Mouse (Mus musculus) bone marrow, adult 2 months (tissue): ENCODE data around the gene 2610301B20Rik. TPM values are rescaled to one million over a fixed set of nuclear protein-coding genes. Genes with fewer than 3 reads are reported as not detected.

Source experiments
- H3K27ac ChIP-seq: fragments of 200-500 bp; 2 replicates; pipeline ENCODE4 v1.5.1; 2012; ENCODE audit warnings: low read depth, mild to moderate bottlenecking, control low read depth, inconsistent platforms, low read length; ENCODE audit not compliant: control insufficient read depth, poor library complexity, insufficient read depth
- H3K4me1 ChIP-seq: fragments of 200-500 bp; 2 replicates; pipeline ENCODE4 v1.6.1; 2011; ENCODE audit warnings: low read length; ENCODE audit not compliant: control insufficient read depth, insufficient read depth
- H3K4me3 ChIP-seq: fragments of 200-500 bp; replicated peaks from 2 replicates; pipeline ENCODE3; 2011; ENCODE audit warnings: mild to moderate bottlenecking, low read depth, low read length, control low read depth; ENCODE audit not compliant: control insufficient read depth
- CTCF ChIP-seq: fragments of 200-500 bp; IDR thresholded peaks from 2 replicates; pipeline ENCODE4 v1.5.1; 2011; ENCODE audit warnings: low read length, control low read depth; ENCODE audit not compliant: control insufficient read depth, insufficient read depth
- POLR2A ChIP-seq: fragments of 200-500 bp; IDR thresholded peaks from 2 replicates; pipeline ENCODE4 v1.6.1; 2011; ENCODE audit warnings: low read depth, mild to moderate bottlenecking, control low read depth, low read length, borderline replicate concordance; ENCODE audit not compliant: control insufficient read depth
- WGBS: fragments of 180-500 bp; shearing (Covaris S2); methylation state at CpG from one replicate; pipeline ENCODE4 v1.1.7; 2018; 5-methylcytosine and 5-hydroxymethylcytosine counted together
- polyA plus RNA-seq: library from polyadenylated mRNA; stranded (reverse); fragments of >200 nt; gene quantifications from 2 replicates; pipeline ENCODE4 v1.2.4, GENCODE M21; 2011; ENCODE audit warnings: low replicate concordance; ENCODE audit not compliant: missing spikeins, insufficient read depth, insufficient read length

2610301B20Rik gene
- polyA plus RNA-seq, 1 experiment, result 4.7 TPM

DNA sequence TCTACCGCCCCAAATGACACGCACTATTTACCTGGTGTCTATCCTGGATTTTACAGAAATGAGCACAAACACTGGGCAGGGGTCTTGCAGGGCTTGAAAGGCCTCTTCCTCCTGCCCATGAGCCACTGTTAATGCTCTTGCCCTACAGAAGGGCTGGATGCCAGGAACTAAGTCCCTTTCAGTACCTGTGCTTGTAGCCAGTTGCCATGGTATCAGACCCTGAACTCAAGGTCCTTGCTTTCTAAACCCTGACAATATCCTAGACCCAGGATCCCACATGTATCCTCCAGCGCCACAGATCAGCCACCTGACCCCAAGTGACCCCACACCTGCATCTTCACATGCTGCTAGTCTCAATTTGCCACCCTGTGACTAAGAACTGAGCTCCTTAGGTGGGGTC, 39.1 kb downstream of the 2610301B20Rik start:
- Histone ChIP-seq H3K27ac (no peak overlapping the region), H3K4me1 (peaks cover 2% of the 10 kb centered on the region), H3K4me3 (no peak overlapping the region)
- 95% methylated on average over 3 of the region's 3 CpGs for WGBS
- TF ChIP-seq POLR2A (no peak), CTCF (no peak)

DNA sequence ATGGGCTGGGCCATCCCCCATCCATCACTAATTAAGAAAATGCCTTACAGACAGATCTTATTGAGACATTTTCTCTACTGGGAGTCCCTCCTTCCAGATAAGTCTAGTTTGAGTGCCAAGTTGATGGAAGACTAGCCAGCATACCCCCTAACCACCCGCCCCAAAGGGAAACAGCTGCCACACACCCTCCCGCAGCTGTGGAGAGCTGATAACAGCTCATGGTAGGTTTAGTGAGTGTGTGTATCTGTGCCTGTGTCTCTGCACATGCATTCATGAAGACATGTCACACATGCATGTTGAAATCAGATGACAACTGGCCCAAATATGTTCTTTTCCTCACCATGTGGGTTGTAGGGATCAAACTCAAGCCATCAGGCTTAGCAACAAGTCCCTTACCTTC, 40.5 kb downstream of the 2610301B20Rik start:
- 29% methylated on average over 2 of the region's 2 CpGs for whole genome bisulfite sequencing
- Histone ChIP-seq H3K4me1 (peaks cover 8% of the 10 kb centered on the region), H3K4me3 (no peak overlapping the region), H3K27ac (peak overlapping the region; percentile 82)
- TF ChIP-seq CTCF, result no peak
- no peak for TF ChIP-seq POLR2A

DNA sequence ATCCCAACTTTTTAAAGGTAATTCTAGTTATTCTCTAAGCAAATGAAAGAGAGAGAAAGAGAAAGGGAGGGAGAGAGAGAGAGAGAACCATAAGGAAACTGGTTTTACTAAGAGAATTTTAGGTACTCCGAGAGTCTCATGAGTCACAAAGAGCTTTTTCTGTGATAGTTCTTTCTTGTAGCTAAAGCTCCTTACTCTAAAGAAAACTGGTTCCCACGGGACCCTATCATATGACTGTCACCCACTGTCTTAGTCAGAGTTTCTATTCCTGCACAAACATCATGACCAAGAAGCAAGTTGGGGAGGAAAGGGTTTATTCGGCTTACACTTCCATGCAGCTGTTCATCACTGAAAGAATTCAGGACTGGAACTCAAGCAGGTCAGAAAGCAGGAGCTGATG, 41.0 kb downstream of the 2610301B20Rik start:
- Histone ChIP-seq H3K4me1 (peaks cover 9% of the 10 kb centered on the region), H3K27ac (no peak overlapping the region), H3K4me3 (no peak overlapping the region)
- TF ChIP-seq POLR2A, result no peak
- TF ChIP-seq CTCF, result no peak
- 54% methylated on average over 3 of the region's 3 CpGs for WGBS

DNA sequence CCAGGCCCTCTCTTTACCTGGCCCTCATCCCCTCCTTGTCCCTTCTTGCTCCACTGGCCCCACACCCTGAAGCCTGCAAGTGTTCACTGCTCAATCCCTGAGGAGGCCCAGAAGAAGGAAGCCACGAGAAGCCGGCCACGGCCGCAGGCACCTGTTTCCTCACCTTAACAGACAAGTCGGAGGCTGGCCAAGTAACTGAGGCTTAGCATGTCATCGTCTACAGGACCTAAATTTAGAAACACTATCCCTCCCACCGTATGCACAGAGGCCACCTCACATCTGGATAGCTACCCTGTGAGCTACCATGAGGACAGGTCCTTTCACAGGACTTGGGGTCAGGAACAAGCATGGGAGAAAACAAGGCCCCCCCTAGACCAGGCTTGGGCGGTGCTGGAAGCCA, 44.1 kb downstream of the 2610301B20Rik start:
- no peak for TF ChIP-seq POLR2A
- no peak for TF ChIP-seq CTCF
- 16% methylated on average over 8 of the region's 8 CpGs for WGBS
- Histone ChIP-seq H3K4me1 (peaks cover 10% of the 10 kb centered on the region), H3K27ac (peak overlapping the region; percentile 71), H3K4me3 (no peak overlapping the region)

DNA sequence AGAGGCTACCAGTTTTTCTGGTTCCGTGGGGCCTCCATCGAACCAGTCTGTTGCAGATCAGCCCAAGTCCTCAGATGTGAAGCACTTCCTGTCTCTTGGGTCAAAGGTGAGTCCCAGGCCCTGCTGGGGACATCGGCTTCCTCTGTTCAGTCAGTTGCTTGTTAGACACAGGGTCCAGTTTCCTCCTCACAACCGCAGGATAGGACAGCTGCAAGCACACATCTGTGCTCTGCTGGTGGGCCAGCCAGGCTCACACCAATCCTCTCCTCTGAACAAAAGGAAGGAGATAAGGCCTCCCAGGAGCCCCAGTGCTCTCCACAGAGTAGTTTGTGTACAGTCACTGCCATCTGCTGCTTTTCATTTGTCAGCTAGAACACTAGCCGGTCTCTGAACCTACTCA, 44.8 kb downstream of the 2610301B20Rik start:
- Histone ChIP-seq H3K4me1 (peaks cover 11% of the 10 kb centered on the region), H3K4me3 (no peak overlapping the region), H3K27ac (peak overlapping the region; percentile 71)
- WGBS, result 8% methylated on average over 5 of the region's 5 CpGs
- TF ChIP-seq CTCF, result no peak
- no peak for TF ChIP-seq POLR2A

DNA sequence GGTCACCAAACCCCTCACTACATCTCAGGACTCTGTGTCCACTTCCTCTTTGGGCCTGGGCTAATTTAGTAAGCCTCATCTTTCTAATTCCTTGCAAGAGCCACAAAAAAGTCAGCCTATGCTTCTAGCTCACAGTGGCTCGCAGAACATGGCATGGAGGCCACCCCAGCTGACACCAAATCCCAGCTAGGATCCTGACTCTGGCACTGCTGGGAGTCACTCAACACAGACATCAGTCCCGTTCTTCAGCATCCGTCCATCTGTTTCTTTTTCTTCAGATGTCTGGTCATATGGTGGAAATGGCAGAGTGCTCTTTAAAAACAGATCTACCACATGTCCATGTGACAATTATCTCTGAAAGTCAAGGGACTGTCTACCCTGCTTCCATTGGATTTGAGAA, 45.2 kb downstream of the 2610301B20Rik start:
- TF ChIP-seq POLR2A (no peak), CTCF (no peak)
- Histone ChIP-seq H3K4me1 (peaks cover 10% of the 10 kb centered on the region), H3K4me3 (no peak overlapping the region), H3K27ac (peak overlapping the region; percentile 71)
- 76% methylated on average over 3 of the region's 3 CpGs for WGBS

DNA sequence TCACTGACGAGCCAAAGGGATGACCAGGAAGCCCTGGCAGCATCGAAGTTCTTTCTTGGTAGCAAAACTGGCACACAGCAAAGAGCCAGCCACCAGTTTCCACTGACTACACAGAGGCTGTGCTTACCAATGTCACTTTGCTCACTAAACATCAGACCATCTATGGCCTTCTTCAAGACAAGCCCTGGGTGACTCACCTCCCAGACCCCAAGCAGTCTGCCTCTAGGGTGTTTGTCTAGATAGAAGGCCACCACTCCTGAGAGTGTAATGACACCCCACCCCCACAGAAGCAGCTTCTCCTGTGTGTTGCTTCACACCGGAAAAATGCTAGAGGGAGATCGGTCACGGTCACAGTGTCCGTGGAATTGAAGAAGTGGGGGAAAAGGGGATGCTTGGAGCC, 45.7 kb downstream of the 2610301B20Rik start:
- Histone ChIP-seq H3K27ac (peak overlapping the region; percentile 40), H3K4me3 (no peak overlapping the region), H3K4me1 (peaks cover 9% of the 10 kb centered on the region)
- 62% methylated on average over 6 of the region's 6 CpGs for WGBS
- no peak for TF ChIP-seq POLR2A
- TF ChIP-seq CTCF, result no peak

DNA sequence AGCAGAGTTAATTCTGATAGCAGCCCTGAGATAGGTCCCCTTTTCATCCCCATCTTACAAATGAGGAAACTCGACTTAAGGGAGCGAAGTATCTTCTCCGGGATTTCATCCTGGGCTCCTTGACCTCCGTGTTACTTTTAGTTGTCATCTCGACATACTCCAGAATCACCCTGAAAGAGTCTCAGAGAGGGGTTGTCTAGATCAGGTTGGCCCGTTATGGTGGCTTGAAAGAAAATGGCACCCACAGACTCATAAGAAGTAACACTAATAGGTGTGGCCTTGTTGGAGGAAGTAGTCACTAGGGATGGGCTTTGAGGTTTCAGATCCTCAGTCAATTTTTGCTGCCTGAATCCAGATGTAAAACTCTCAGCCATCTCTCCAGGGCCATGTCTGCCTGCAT, 46.3 kb downstream of the 2610301B20Rik start:
- peak overlapping the region; percentile 40; the same call in 1 of the 2 replicates for H3K27ac ChIP-seq
- TF ChIP-seq CTCF (no peak), POLR2A (no peak)
- no peak overlapping the region for H3K4me3 ChIP-seq
- peaks cover 9% of the 10 kb centered on the region for H3K4me1 ChIP-seq
- 81% methylated on average over 6 of the region's 6 CpGs for WGBS

DNA sequence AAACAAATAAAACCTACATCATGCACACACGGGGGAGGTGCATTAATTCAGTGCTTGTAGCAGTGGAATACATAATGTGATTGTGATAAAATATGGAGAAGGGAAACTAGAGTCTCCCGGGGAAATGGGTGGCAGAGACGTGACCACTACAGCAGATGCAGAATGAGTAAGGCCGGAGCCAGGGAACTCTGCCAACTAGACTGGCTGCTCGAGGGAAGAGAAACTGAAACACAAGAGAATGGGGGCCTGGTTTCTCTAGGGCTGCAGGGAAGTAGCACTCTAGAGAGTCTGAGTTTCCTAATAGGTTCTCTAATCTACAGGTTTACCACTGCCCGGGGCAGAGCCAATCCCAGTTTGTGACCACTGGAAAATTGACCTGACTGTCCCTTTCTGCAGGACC, 48.9 kb downstream of the 2610301B20Rik start:
- Histone ChIP-seq H3K4me1 (peaks cover 9% of the 10 kb centered on the region), H3K4me3 (no peak overlapping the region), H3K27ac (peak overlapping the region; percentile 40)
- whole genome bisulfite sequencing, result 2% methylated on average over 6 of the region's 6 CpGs
- TF ChIP-seq POLR2A (no peak), CTCF (no peak)

DNA sequence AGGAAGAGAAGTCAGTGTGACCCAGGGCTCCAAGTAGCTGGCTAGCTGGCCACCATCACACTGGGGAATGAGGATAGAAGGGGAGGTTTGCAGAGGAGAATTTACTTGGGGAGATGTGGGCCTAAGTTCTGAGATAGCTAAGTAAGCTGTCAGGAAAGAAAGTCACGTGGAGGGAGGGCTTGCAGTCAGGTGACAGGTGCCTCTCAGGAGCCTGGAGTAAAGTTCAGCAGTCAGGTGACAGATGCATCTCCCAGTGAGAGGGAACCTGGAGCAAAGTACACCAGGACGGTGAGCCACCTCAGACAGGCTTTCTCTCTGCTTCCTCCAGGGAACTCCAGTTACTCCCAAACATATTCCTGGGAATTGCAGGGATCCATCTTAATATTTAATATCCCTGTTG, 49.8 kb downstream of the 2610301B20Rik start:
- 66% methylated on average over 2 of the region's 2 CpGs for WGBS
- H3K27ac ChIP-seq, result no peak overlapping the region

More for the DNA sequence above, 49.8 kb downstream of the 2610301B20Rik start:
- H3K4me1 ChIP-seq, result peaks cover 5% of the 10 kb centered on the region
- TF ChIP-seq POLR2A (no peak), CTCF (no peak)
- no peak overlapping the region for H3K4me3 ChIP-seq
